Mouse (Mus musculus): ENCODE measurements around the gene Prelp. TPM values are rescaled to one million over a fixed set of nuclear protein-coding genes. Genes with fewer than 3 reads are reported as not detected.

The Prelp gene
- total RNA-seq, 2 experiments from 2014 or later = not detected

DNA sequence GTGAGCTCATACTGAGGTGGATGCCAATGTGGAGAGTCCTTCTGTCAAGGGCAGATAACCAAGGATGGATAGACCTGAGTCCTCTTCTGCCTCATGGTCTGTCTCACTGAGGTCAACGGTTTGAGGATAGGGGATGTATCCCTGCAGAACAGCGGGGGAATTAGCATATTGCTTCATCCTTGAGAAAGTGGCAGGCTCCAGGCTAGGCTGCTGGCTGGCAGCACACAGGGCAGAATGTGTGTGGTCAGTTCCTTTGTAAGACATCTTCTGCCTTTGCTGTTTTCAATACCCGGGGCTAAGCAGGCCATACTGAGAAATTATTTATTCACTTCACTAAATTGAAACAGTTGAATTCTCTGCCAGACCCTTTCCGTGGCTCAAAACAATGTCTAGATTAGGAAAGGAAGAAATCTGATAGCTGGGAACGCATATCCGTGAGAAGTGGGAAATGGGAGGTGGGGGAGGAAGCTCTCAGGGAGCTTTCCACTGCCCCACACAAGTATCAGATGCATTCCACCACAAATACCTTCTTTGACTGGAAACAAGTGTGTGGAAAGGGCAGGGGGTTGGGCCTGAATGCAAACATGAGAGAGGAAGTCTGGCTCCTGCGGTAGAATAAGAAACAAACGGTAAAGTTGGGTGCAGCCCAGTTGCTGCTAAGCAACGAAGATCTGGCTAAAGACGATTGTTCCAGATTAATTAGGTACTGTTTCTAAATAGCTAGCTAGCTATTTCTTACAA lies 57.8 kb downstream of the Prelp start:
- peak; percentile 95 for ATAC-seq (replicated peaks; ENCODE audit: poor library complexity, severe bottlenecking)

DNA sequence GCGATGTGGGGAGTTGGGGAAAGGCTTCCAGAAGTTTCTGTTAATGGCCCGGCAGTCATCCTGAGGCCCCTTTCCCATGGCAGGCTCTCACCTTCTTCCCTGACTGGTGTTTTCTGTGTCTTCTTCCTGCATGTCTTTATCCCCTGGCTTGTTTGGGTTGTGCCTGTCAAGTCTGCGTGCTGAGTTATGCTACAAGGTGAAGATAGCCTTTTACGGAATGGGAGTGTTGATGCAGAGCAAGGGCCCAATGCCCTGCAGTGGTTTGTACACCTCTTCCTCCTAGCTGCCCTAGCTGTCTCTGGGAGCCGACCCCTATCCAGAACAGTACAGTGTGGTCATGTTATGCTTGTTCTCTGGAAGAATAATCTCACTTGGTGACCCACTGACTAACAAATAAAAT lies 60.2 kb downstream of the Prelp start:
- no peak for ATAC-seq (replicated peaks; ENCODE audit: poor library complexity, severe bottlenecking)

Other genes with a start within 250 kb of the Prelp start
- gene Lax1, start 231.3 kb downstream of the Prelp start, total RNA-seq (2014; fragmentation: Nextera tagmentation) = not detected in 2 replicates
- 0.82 and 1.0 TPM in 2 replicates for gene Lax1, start 231.3 kb downstream of the Prelp start, total RNA-seq (2017)
- 44.2 and 58.3 TPM in 2 replicates for gene Atp2b4, start 120.4 kb downstream of the Prelp start, total RNA-seq (2014; fragmentation: Nextera tagmentation)
- 27.1 and 32.1 TPM in 2 replicates for gene Atp2b4, start 120.4 kb downstream of the Prelp start, total RNA-seq (2017)
- gene Optc, start 13.4 kb downstream of the Prelp start, total RNA-seq (2014; fragmentation: Nextera tagmentation) = 1.2 TPM in 1 of 2 replicates, not detected in the other
- not detected in 2 replicates for gene Optc, start 13.4 kb downstream of the Prelp start, total RNA-seq (2017)
- not detected in 2 replicates for gene Fmod, start 115.8 kb upstream of the Prelp start, total RNA-seq (2014; fragmentation: Nextera tagmentation)
- gene Fmod, start 115.8 kb upstream of the Prelp start, total RNA-seq (2017) = not detected in 2 replicates
- gene Btg2, start 157.7 kb upstream of the Prelp start, total RNA-seq (2014; fragmentation: Nextera tagmentation) = 7.2 and 13.5 TPM in 2 replicates
- gene Btg2, start 157.7 kb upstream of the Prelp start, total RNA-seq (2017) = 31.3 and 33.7 TPM in 2 replicates
- gene Chit1, start 189.8 kb upstream of the Prelp start, total RNA-seq (2014; fragmentation: Nextera tagmentation) = 0.62 and 1.7 TPM in 2 replicates
- 0.22 and 0.82 TPM in 2 replicates for gene Chit1, start 189.8 kb upstream of the Prelp start, total RNA-seq (2017)

All from granulocyte monocyte progenitor cell, adult 5-6 weeks (primary cell).